Mouse (Mus musculus): ENCODE results near the gene Psg27. TPM values are rescaled to one million over a fixed set of nuclear protein-coding genes. Genes with fewer than 3 reads are reported as not detected.
"Not testable (repeated sequence)": the region's sequence is repeated elsewhere in the genome, so short reads cannot be mapped to it uniquely, and the experiment has no call there.

Gene Psg27
- not detected in 2 replicates for polyA plus RNA-seq (2014; fragmentation: Nextera tagmentation; extraction: Ambion mirVana)

DNA sequence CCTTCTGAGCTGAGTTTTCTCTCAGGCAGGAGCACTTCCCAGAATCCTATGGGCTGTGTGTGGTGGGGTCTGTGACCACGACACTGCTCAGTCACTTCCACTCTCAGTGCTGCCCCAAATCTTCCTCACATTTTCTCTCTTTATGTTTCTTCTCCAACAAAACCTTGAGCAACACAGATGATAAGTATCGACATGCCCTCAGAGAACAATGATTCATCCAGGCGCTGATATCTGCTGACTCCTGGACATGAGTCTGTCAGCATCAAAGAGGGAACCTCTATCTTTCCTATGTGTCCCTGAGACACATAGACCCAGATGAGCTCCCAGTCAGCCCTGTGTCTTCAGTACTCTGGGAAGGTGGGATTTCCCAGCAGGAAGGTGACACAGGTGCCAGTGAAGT, at the start of gene Psg27:
TSS of gene Psg27 (minus strand) at position 101 of the 400 bp plus-strand sequence.
- Histone ChIP-seq H3K27me3 (replicated peaks; ENCODE audit: control insufficient read depth, insufficient read depth, low read length) (no peaks in the 10 kb centered on the region), H3K36me3 (ENCODE audit: control insufficient read depth, insufficient read depth, low read length) (no peaks in the 10 kb centered on the region), H3K4me3 (ENCODE audit: low read depth, low read length) (no peak within 1 kb of the TSS), H3K9ac (ENCODE audit: low read depth, low read length) (no peak within 1 kb of the TSS), H3K27ac (replicated peaks; ENCODE audit: low read depth, low read length) (no peak within 1 kb of the TSS), H3K4me2 (ENCODE audit: low read depth, low read length) (no peak within 1 kb of the TSS), H3K9me3 (ENCODE audit: control insufficient read depth, low read length) (no peaks in the 10 kb centered on the region), H3K4me1 (ENCODE audit: control insufficient read depth, insufficient read depth, low read length) (no peaks in the 10 kb centered on the region)
- 78% methylated on average over 3 of the region's 3 CpGs for WGBS
- DNase-seq (ENCODE audit: low spot score) = no peak
- ATAC-seq (ENCODE audit: low read depth) = no peak

DNA sequence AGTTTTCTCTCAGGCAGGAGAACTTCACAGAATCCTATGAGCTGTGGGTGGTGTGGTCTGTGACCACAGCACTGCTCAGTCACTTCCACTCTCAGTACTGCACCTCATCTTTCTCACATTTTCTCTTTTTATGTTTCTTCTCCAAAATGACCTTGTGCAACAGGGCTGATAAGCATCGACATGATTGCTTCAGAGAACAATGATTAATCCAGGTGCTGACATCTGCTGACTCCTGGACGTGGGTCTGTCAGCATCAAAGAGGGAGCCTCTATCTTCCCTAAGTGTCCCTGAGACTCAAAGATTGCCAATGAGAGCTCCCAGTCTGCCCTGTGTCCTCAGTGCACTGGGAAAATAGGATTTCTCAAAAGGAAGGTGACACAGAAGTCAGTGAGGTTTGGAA, 49.3 kb upstream of the Psg27 start, which contains the start of gene Psg23:
TSS of gene Psg23 (minus strand) at position 101 of the 400 bp plus-strand sequence.
- H3K36me3 ChIP-seq (ENCODE audit: control insufficient read depth, insufficient read depth, low read length); H3K27me3 ChIP-seq (replicated peaks; ENCODE audit: control insufficient read depth, insufficient read depth, low read length); H3K4me3 ChIP-seq (ENCODE audit: low read depth, low read length); H3K9ac ChIP-seq (ENCODE audit: low read depth, low read length); H3K4me1 ChIP-seq (ENCODE audit: control insufficient read depth, insufficient read depth, low read length); DNase-seq (ENCODE audit: low spot score); H3K9me3 ChIP-seq (ENCODE audit: control insufficient read depth, low read length); H3K4me2 ChIP-seq (ENCODE audit: low read depth, low read length); H3K27ac ChIP-seq (replicated peaks; ENCODE audit: low read depth, low read length); ATAC-seq (ENCODE audit: low read depth): not testable (repeated sequence)
- 63% methylated on average over 1 of the region's 2 CpGs for WGBS

DNA sequence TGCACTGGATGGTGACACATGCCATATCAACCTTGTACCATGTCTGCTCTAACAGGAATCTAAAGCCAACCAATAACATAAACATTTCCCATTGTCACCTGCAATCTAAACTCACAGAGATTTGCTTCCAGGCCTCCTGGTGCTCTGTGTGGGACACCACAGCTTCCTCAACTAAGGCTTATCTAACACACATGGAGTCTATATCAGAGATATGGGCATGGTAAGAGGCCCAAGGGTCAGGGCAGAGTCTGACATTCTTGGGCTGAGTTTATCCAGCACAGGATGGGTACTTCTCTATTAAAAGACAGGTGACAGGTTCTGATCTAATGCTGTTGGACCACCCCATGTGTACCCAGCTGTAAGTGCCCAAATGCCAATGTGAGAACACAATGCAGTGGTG, 7.3 kb downstream of the Psg27 start:
- no peak for DNase-seq (ENCODE audit: low spot score)
- Histone ChIP-seq H3K27ac (replicated peaks; ENCODE audit: low read depth, low read length) (no peak overlapping the region), H3K4me2 (ENCODE audit: low read depth, low read length) (no peak overlapping the region), H3K27me3 (replicated peaks; ENCODE audit: control insufficient read depth, insufficient read depth, low read length) (no peaks in the 10 kb centered on the region), H3K36me3 (ENCODE audit: control insufficient read depth, insufficient read depth, low read length) (no peaks in the 10 kb centered on the region), H3K4me1 (ENCODE audit: control insufficient read depth, insufficient read depth, low read length) (no peaks in the 10 kb centered on the region), H3K9me3 (ENCODE audit: control insufficient read depth, low read length) (no peaks in the 10 kb centered on the region), H3K4me3 (ENCODE audit: low read depth, low read length) (no peak overlapping the region), H3K9ac (ENCODE audit: low read depth, low read length) (no peak overlapping the region)
- ATAC-seq (ENCODE audit: low read depth) = no peak

DNA sequence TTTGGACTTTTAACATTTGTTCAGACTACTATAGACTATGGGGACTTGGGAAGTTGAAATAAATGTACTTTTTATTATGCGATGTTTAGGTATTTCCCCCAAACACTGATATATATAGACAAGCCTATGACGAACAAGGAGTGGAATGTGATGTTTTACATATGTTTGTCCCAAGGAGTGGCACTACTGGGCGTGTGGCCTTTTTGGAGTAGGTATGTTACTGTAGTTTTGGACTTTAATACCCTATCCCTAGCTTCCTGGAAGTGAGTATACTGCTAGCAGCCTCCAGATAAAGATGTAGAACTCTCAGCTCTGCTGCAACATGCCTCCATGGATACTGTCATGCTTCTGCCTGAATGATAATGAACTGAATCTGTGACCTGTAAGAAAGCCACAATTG, 11.4 kb downstream of the Psg27 start:
- H3K4me3 ChIP-seq (ENCODE audit: low read depth, low read length); H3K27me3 ChIP-seq (replicated peaks; ENCODE audit: control insufficient read depth, insufficient read depth, low read length); H3K9me3 ChIP-seq (ENCODE audit: control insufficient read depth, low read length); H3K4me2 ChIP-seq (ENCODE audit: low read depth, low read length); DNase-seq (ENCODE audit: low spot score); H3K27ac ChIP-seq (replicated peaks; ENCODE audit: low read depth, low read length); H3K9ac ChIP-seq (ENCODE audit: low read depth, low read length); ATAC-seq (ENCODE audit: low read depth); H3K4me1 ChIP-seq (ENCODE audit: control insufficient read depth, insufficient read depth, low read length); H3K36me3 ChIP-seq (ENCODE audit: control insufficient read depth, insufficient read depth, low read length): not testable (repeated sequence)
- WGBS = 80% methylated on average over 3 of the region's 3 CpGs

DNA sequence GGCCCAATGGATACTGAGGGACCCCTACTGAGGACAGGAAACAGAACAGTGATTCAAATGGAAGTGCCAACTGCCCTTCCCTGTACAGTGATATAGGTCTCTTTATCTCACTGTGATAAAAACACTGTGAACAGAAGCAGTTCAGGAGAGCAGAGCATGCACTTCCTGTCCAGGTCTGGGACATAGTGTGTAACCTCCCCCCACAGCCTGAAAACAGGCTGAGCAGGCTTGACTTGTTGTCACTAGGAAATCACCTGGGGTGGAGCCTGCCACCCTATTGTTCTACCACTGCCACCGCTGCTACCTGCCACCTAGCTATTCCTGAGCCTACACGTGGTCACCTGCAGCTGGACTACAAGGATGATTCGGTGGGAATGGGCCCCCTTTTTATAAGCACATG, 33.7 kb downstream of the Psg27 start:
- H3K4me1 ChIP-seq (ENCODE audit: control insufficient read depth, insufficient read depth, low read length) = no peaks in the 10 kb centered on the region
- ATAC-seq (ENCODE audit: low read depth) (no peak), DNase-seq (ENCODE audit: low spot score) (peak; percentile 13)
- H3K9me3 ChIP-seq (ENCODE audit: control insufficient read depth, low read length) = no peaks in the 10 kb centered on the region
- no peaks in the 10 kb centered on the region for H3K27me3 ChIP-seq (replicated peaks; ENCODE audit: control insufficient read depth, insufficient read depth, low read length)
- no peaks in the 10 kb centered on the region for H3K36me3 ChIP-seq (ENCODE audit: control insufficient read depth, insufficient read depth, low read length)
- H3K4me2 ChIP-seq (ENCODE audit: low read depth, low read length) = no peak overlapping the region
- H3K27ac ChIP-seq (replicated peaks; ENCODE audit: low read depth, low read length) = no peak overlapping the region
- H3K4me3 ChIP-seq (ENCODE audit: low read depth, low read length) = no peak overlapping the region
- no peak overlapping the region for H3K9ac ChIP-seq (ENCODE audit: low read depth, low read length)
- 34% methylated on average over 3 of the region's 3 CpGs for WGBS

DNA sequence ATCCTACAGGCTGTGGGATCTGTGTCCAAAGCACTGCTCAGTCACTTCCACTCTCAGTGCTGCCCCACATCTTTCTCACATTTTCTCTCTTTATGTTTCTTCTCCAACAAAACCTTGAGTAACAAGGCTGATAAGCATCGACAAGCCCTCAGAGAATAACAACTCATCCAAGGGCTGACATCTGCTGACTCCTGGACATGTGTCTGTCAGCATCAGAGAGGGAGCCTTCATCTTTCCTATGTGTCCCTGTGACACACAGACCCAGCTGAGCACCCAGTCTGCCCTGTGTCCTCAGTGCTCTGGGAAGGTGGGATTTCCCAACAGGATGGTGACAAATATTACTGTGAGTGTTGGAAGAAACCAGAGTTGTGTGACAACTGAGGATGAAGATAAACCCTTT, 34.9 kb downstream of the Psg27 start, which contains the start of gene Psg25:
TSS of gene Psg25 (minus strand) at position 101 of the 400 bp plus-strand sequence.
- Histone ChIP-seq H3K9me3 (ENCODE audit: control insufficient read depth, low read length) (no peaks in the 10 kb centered on the region), H3K4me2 (ENCODE audit: low read depth, low read length) (no peak within 1 kb of the TSS), H3K36me3 (ENCODE audit: control insufficient read depth, insufficient read depth, low read length) (no peaks in the 10 kb centered on the region), H3K4me1 (ENCODE audit: control insufficient read depth, insufficient read depth, low read length) (no peaks in the 10 kb centered on the region), H3K9ac (ENCODE audit: low read depth, low read length) (no peak within 1 kb of the TSS), H3K27me3 (replicated peaks; ENCODE audit: control insufficient read depth, insufficient read depth, low read length) (no peaks in the 10 kb centered on the region), H3K4me3 (ENCODE audit: low read depth, low read length) (no peak within 1 kb of the TSS), H3K27ac (replicated peaks; ENCODE audit: low read depth, low read length) (no peak within 1 kb of the TSS)
- no peak for DNase-seq (ENCODE audit: low spot score)
- 85% methylated on average over 1 of the region's 1 CpGs for WGBS
- ATAC-seq (ENCODE audit: low read depth) = no peak

DNA sequence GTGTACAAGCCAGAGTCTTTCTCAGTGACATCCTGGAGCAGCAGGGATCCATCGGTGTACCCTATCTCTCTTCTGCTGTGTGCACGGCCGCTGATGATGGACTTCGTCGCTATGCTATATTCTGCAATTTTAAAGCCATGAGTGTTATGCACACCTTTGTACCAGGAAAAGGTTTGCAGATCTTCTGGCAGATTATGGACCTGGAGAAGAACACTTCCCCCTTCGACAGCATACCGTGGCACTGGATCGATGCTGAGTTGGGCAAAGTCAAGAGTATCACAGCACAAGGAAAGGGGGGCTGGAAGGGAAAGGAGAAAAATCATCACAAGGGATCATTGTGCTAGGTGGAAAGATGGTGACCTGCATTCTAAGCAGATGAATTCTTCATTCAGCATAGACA, 42.4 kb downstream of the Psg27 start:
- Histone ChIP-seq H3K27me3 (replicated peaks; ENCODE audit: control insufficient read depth, insufficient read depth, low read length) (no peaks in the 10 kb centered on the region), H3K9me3 (ENCODE audit: control insufficient read depth, low read length) (no peaks in the 10 kb centered on the region), H3K4me1 (ENCODE audit: control insufficient read depth, insufficient read depth, low read length) (no peaks in the 10 kb centered on the region), H3K9ac (ENCODE audit: low read depth, low read length) (no peak overlapping the region), H3K4me3 (ENCODE audit: low read depth, low read length) (no peak overlapping the region), H3K27ac (replicated peaks; ENCODE audit: low read depth, low read length) (no peak overlapping the region), H3K36me3 (ENCODE audit: control insufficient read depth, insufficient read depth, low read length) (no peaks in the 10 kb centered on the region), H3K4me2 (ENCODE audit: low read depth, low read length) (no peak overlapping the region)
- WGBS = 93% methylated on average over 8 of the region's 8 CpGs
- ATAC-seq (ENCODE audit: low read depth) (no peak), DNase-seq (ENCODE audit: low spot score) (no peak)

DNA sequence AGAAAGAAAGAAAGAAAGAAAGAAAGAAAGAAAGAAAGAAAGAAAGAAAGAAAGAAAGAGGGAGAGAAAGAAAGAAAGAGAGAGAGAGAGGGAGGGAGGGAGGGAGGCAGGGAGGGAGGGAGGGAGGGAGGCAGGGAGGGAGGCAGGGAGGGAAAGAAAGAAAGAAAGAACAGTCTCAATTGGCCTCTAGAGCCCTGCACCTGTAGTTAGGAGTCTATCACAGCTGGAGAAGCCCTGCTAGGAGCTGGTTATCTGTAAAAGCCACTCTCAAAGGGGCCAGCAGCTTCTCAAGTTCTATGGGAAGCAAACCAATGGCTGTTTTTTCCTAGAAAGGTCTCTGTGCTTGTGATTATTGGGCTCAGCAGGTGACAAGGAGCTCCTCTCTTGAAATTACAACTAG, 54.3 kb downstream of the Psg27 start:
- not testable (repeated sequence) for H3K9ac ChIP-seq (ENCODE audit: low read depth, low read length); H3K36me3 ChIP-seq (ENCODE audit: control insufficient read depth, insufficient read depth, low read length); H3K27me3 ChIP-seq (replicated peaks; ENCODE audit: control insufficient read depth, insufficient read depth, low read length); H3K4me3 ChIP-seq (ENCODE audit: low read depth, low read length); H3K9me3 ChIP-seq (ENCODE audit: control insufficient read depth, low read length); H3K27ac ChIP-seq (replicated peaks; ENCODE audit: low read depth, low read length); DNase-seq (ENCODE audit: low spot score); H3K4me1 ChIP-seq (ENCODE audit: control insufficient read depth, insufficient read depth, low read length); H3K4me2 ChIP-seq (ENCODE audit: low read depth, low read length); ATAC-seq (ENCODE audit: low read depth)

DNA sequence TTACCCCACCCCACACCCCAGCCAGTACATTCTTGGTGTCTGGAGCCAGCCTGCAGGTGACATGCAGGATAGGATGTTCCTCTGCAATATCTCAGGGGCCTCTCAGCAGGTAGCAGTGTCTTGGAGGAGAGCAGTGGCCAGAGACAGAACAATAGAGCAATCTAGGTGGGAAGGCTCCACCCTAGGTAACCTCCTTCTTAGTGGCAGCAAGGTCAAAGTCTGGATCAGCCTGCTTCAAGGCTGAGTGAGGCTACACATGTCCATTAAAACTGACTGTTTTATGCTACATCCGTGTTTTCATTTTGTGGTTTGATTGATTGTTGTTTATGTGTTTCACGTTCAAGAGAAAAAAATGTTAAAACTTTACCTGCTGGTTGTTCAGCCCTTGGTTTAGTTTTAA, 54.7 kb downstream of the Psg27 start:
- not testable (repeated sequence) for H3K9ac ChIP-seq (ENCODE audit: low read depth, low read length); DNase-seq (ENCODE audit: low spot score); H3K4me2 ChIP-seq (ENCODE audit: low read depth, low read length); H3K4me3 ChIP-seq (ENCODE audit: low read depth, low read length); H3K4me1 ChIP-seq (ENCODE audit: control insufficient read depth, insufficient read depth, low read length); H3K27me3 ChIP-seq (replicated peaks; ENCODE audit: control insufficient read depth, insufficient read depth, low read length); ATAC-seq (ENCODE audit: low read depth); H3K9me3 ChIP-seq (ENCODE audit: control insufficient read depth, low read length); H3K36me3 ChIP-seq (ENCODE audit: control insufficient read depth, insufficient read depth, low read length); H3K27ac ChIP-seq (replicated peaks; ENCODE audit: low read depth, low read length)
- 57% methylated on average over 2 of the region's 2 CpGs for WGBS

Measured in embryonic facial prominence, embryonic 14.5 days (tissue).